Mouse (Mus musculus) hindbrain, embryonic 14.5 days (tissue): Measurements from ENCODE around the gene Unc50. TPM values are rescaled to one million over a fixed set of nuclear protein-coding genes. Genes with fewer than 3 reads are reported as not detected.

Source experiments
- ATAC-seq: fragments of 200-750 bp; cut with Nextera tagmentation; 2 replicates; pipeline ENCODE4 v1.8.0; 2017; ENCODE audit warnings: moderate number of reproducible peaks, mild to moderate bottlenecking, moderate TSS enrichment, moderate library complexity; ENCODE audit not compliant: low FRiP score
- DNase-seq: peaks from one replicate; pipeline ENCODE4 v3.0.0-alpha.2; 2015; ENCODE audit warnings: low spot score
- H3K27ac ChIP-seq: fragments of 300-500 bp; sonication (generic); 2 replicates; pipeline ENCODE4 v1.5.1; 2014; ENCODE audit warnings: mild to moderate bottlenecking, moderate library complexity
- H3K27me3 ChIP-seq: fragments of 300-500 bp; sonication (generic); 2 replicates; pipeline ENCODE4 v1.6.1; 2014; ENCODE audit warnings: mild to moderate bottlenecking, low read length, mixed read lengths; ENCODE audit not compliant: control insufficient read depth, insufficient read depth
- H3K36me3 ChIP-seq: fragments of 300-500 bp; sonication (generic); replicated peaks from 2 replicates; pipeline ENCODE4 v1.6.1; 2014; ENCODE audit not compliant: control insufficient read depth, insufficient read depth
- H3K4me1 ChIP-seq: fragments of 300-500 bp; sonication (generic); replicated peaks from 2 replicates; pipeline ENCODE4 v1.6.1; 2014; ENCODE audit warnings: antibody characterized with exemption, low read length, mixed read lengths; ENCODE audit not compliant: control insufficient read depth, insufficient read depth
- H3K4me2 ChIP-seq: fragments of 300-500 bp; sonication (generic); replicated peaks from 2 replicates; pipeline ENCODE4 v1.6.1; 2014; ENCODE audit warnings: mild to moderate bottlenecking, moderate library complexity
- H3K4me3 ChIP-seq: fragments of 300-500 bp; sonication (generic); replicated peaks from 2 replicates; pipeline ENCODE4 v1.5.1; 2014; ENCODE audit warnings: mild to moderate bottlenecking, low read length
- H3K9ac ChIP-seq: fragments of 300-500 bp; sonication (generic); 2 replicates; pipeline ENCODE4 v1.6.1; 2014
- H3K9me3 ChIP-seq: fragments of 300-500 bp; sonication (generic); 2 replicates; pipeline ENCODE4 v1.6.1; 2016; ENCODE audit warnings: low read length; ENCODE audit not compliant: control insufficient read depth
- WGBS: fragments of 180-500 bp; shearing (Covaris S2); extraction: QIAGEN DNeasy Blood & Tissue Kit; methylation state at CpG from one replicate; pipeline ENCODE4 v1.1.7; 2014; 5-methylcytosine and 5-hydroxymethylcytosine counted together
- polyA plus RNA-seq: library from polyadenylated mRNA; unstranded; fragments of >200 nt; fragmentation: Nextera tagmentation; extraction: Ambion mirVana; gene quantifications from 2 replicates; pipeline ENCODE4 v1.2.1, GENCODE M21; 2014

Gene Unc50
- 124 and 126 TPM in 2 replicates for polyA plus RNA-seq

DNA sequence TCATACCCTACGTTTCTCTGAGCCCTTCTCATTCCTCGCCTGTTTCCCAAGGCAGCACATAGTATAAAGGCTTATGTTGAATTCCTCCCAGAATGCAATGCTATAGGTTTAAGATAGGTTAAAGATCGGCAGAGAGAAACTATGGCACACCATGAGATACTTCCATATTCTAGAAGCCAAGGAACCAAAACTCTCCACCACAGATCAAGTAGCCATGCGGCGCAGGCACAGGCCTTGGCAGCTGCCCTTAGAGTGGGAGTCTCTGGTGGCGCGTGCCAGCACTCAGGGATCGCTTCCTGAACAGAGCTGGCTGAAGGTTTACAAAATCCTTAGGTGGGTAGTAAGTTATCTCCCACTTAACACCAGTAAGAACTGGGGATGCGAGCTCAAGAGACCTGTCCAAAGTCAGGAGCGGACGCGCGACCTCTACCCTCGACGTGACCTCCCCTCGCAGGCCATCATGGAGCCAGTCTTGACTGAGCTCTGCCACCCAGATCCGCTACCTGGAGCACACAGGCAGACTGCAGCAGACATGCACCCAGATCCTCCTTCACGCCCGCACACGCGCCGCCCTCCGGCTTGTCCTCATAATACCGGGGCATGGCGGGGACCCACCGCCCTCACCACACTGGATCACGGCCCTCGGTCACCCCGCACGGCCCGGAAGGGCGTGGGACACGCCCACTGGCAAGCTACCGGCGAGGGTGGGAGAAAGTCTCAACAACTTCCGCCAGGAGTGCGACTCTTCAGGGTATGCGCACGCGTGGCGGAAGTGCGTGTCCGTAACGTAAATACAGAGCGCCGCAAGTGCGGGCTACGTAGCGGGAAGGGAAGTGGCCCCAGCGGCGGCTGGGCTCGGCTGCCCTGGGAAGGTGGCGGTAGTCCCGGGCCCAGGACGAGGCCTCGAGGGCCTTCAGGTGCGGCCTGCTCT, at the start of gene Unc50, which contains the start of gene Coa5:
Gene Unc50 (plus strand): TSS at position 774 of the 931 bp plus-strand sequence.
Gene Coa5 (minus strand): TSS at position 738 of the 931 bp plus-strand sequence.
- H3K27me3 ChIP-seq = no peaks in the 10 kb centered on the region
- H3K27ac ChIP-seq = peak within 1 kb of the TSS; percentile 77
- WGBS = 3% methylated on average over 56 of the region's 57 CpGs
- H3K4me1 ChIP-seq = peaks cover 22% of the 10 kb centered on the region
- peaks cover 43% of the 10 kb centered on the region for H3K36me3 ChIP-seq
- H3K9me3 ChIP-seq = no peaks in the 10 kb centered on the region
- peak; percentile 98 for DNase-seq
- H3K4me3 ChIP-seq = peak within 1 kb of the TSS; percentile 83
- H3K4me2 ChIP-seq = peak within 1 kb of the TSS; percentile 93
- H3K9ac ChIP-seq = peak within 1 kb of the TSS; percentile 87
- peak; percentile 99 for ATAC-seq

- Histone ChIP-seq H3K4me3 (no peak overlapping the region), H3K9ac (no peak overlapping the region), H3K27ac (no peak overlapping the region), H3K27me3 (no peaks in the 10 kb centered on the region), H3K4me2 (no peak overlapping the region), H3K4me1 (no peaks in the 10 kb centered on the region), H3K36me3 (peaks cover 69% of the 10 kb centered on the region), H3K9me3 (no peaks in the 10 kb centered on the region)
- no peak for ATAC-seq
- 88% methylated on average over 5 of the region's 5 CpGs for WGBS
- no peak for DNase-seq
Observed at GRCm38 (mm10) chr1:37380913-37381312, 49.0 kb upstream of the Unc50 start.

GRCm38 (mm10) chr1:37384304-37384703, 45.6 kb upstream of the Unc50 start:
- Histone ChIP-seq H3K9me3 (no peaks in the 10 kb centered on the region), H3K4me3 (no peak overlapping the region), H3K36me3 (peaks cover 58% of the 10 kb centered on the region), H3K27ac (no peak overlapping the region), H3K4me1 (no peaks in the 10 kb centered on the region), H3K4me2 (no peak overlapping the region), H3K9ac (no peak overlapping the region), H3K27me3 (no peaks in the 10 kb centered on the region)
- 95% methylated on average over 3 of the region's 3 CpGs for WGBS
- DNase-seq = no peak
- no peak for ATAC-seq

- WGBS = 87% methylated on average over 7 of the region's 7 CpGs
- no peak overlapping the region for H3K4me2 ChIP-seq
- no peak for ATAC-seq
- no peak overlapping the region for H3K4me3 ChIP-seq
- DNase-seq = no peak
- no peak overlapping the region for H3K9ac ChIP-seq
- H3K4me1 ChIP-seq = no peaks in the 10 kb centered on the region
- no peaks in the 10 kb centered on the region for H3K27me3 ChIP-seq
- peaks cover 56% of the 10 kb centered on the region for H3K36me3 ChIP-seq
- no peaks in the 10 kb centered on the region for H3K9me3 ChIP-seq
- no peak overlapping the region for H3K27ac ChIP-seq
Observed at GRCm38 (mm10) chr1:37386448-37386971, 43.4 kb upstream of the Unc50 start.

DNA sequence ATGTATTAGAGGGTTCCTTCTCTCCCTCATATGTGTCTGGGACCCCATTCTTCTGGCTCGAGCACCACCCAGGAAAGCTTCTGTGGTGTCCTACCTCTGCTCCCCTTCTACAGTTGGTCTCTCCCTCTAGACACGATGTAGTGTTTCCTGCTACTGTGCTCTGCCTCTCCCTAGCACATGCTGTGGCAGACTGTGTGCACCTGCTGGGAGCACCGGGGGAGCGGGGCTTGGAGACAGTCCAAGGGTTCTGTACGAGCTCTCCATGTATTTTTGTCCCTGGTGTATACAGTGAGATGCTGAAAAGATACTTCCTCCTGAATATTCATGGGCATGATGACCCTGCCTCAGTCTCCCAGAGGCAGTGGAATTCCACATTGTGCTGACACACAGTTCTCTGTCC, 36.8 kb upstream of the Unc50 start:
- no peaks in the 10 kb centered on the region for H3K9me3 ChIP-seq
- H3K4me1 ChIP-seq = no peaks in the 10 kb centered on the region
- H3K4me2 ChIP-seq = no peak overlapping the region
- no peaks in the 10 kb centered on the region for H3K27me3 ChIP-seq
- ATAC-seq = no peak
- no peak overlapping the region for H3K27ac ChIP-seq
- DNase-seq = no peak
- H3K4me3 ChIP-seq = no peak overlapping the region
- H3K9ac ChIP-seq = no peak overlapping the region
- 68% methylated on average over 5 of the region's 5 CpGs for WGBS
- peaks cover 81% of the 10 kb centered on the region for H3K36me3 ChIP-seq

DNA sequence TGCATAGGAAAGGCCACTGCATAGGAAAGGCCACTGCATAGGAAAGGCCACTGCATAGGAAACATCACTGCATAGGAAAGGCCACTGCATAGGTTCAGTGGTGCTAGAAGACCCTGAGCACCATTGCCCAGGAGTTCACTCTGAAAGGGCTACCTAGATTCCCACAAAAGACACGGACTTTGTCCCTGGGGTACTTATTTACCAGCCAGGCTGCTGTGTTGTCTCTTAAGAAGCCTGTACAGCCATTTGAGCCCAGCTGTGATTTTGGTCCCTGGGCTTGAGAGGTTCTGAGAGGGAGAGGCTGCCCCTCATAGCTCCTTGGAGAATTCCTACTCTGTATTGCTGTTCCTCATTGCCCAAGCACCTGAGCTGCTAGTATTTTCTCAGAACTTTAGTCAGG, 33.5 kb upstream of the Unc50 start:
- Histone ChIP-seq H3K27ac (no peak overlapping the region), H3K4me1 (no peaks in the 10 kb centered on the region), H3K4me2 (no peak overlapping the region), H3K9me3 (no peaks in the 10 kb centered on the region), H3K4me3 (no peak overlapping the region), H3K9ac (no peak overlapping the region), H3K27me3 (no peaks in the 10 kb centered on the region), H3K36me3 (peaks cover 84% of the 10 kb centered on the region)
- 72% methylated on average over 1 of the region's 1 CpGs for WGBS
- ATAC-seq (no peak), DNase-seq (no peak)

DNA sequence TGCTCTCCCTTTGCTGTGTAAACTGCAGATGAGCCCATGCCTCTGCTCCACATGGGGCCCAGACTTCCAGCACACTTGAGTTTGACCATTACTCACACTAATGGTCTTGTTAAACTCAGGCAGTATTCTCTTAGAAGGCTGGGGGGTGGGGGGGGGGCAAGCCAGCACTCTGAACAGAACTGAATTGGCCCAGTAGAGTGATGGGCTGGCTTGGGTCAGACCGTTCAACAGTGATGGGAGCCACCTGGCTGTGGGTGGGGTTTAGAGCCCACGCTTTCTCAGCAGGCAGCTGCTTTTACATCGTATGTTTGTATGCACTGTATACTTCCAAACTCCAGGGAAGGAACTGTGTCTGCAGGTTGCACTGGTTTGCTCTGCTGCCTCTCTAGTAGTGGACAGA, 31.0 kb upstream of the Unc50 start:
- Histone ChIP-seq H3K4me1 (no peaks in the 10 kb centered on the region), H3K27ac (no peak overlapping the region), H3K9me3 (no peaks in the 10 kb centered on the region), H3K9ac (no peak overlapping the region), H3K4me2 (no peak overlapping the region), H3K36me3 (peaks cover 86% of the 10 kb centered on the region), H3K27me3 (no peaks in the 10 kb centered on the region), H3K4me3 (no peak overlapping the region)
- DNase-seq = no peak
- WGBS = 62% methylated on average over 3 of the region's 3 CpGs
- ATAC-seq = no peak

GRCm38 (mm10) chr1:37399734-37400133, 30.2 kb upstream of the Unc50 start:
- no peak for DNase-seq
- Histone ChIP-seq H3K27ac (no peak overlapping the region), H3K9ac (no peak overlapping the region), H3K4me2 (no peak overlapping the region), H3K9me3 (no peaks in the 10 kb centered on the region), H3K4me3 (no peak overlapping the region), H3K4me1 (no peaks in the 10 kb centered on the region), H3K36me3 (peaks cover 80% of the 10 kb centered on the region), H3K27me3 (no peaks in the 10 kb centered on the region)
- no peak for ATAC-seq
- WGBS = 75% methylated on average over 8 of the region's 8 CpGs

DNA sequence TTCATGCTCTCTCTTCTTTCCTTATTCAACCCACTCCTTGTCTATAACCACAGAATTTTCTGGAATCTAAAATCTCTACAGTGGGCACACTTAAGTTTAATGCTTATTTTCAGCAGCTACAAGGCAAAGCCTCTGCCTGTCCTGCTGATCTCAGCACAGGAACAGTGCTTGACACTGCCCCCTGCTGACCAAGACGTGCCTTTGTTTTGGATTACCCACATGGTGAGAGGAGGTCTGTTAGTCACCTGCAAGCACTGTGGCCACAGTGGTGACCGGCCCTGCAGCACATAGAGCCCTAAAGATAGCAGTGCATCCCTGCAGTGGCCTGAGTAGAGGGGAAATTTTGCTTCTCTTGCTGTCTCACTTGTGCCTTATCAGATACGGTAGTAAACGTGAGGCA, 28.3 kb upstream of the Unc50 start:
- H3K4me1 ChIP-seq = no peaks in the 10 kb centered on the region
- peak; percentile 60 for DNase-seq
- WGBS = 58% methylated on average over 4 of the region's 4 CpGs
- H3K36me3 ChIP-seq = peaks cover 72% of the 10 kb centered on the region
- H3K27me3 ChIP-seq = no peaks in the 10 kb centered on the region
- H3K27ac ChIP-seq = no peak overlapping the region
- ATAC-seq = no peak
- no peak overlapping the region for H3K9ac ChIP-seq
- no peaks in the 10 kb centered on the region for H3K9me3 ChIP-seq
- H3K4me3 ChIP-seq = no peak overlapping the region
- no peak overlapping the region for H3K4me2 ChIP-seq
